Mouse (Mus musculus) MEL (cell line): ENCODE results near the gene Rapgef4. TPM values are rescaled to one million over a fixed set of nuclear protein-coding genes. Genes with fewer than 3 reads are reported as not detected.

Source experiments
- DNase-seq: peaks from one replicate; pipeline ENCODE4 v3.0.0; 2011; ENCODE audit warnings: low read depth, low spot score
- H3K27ac ChIP-seq: 2 replicates; pipeline ENCODE4 v1.5.1; 2012; ENCODE audit warnings: low read depth, mild to moderate bottlenecking, control low read depth, low read length, moderate library complexity; ENCODE audit not compliant: control insufficient read depth
- H3K27me3 ChIP-seq, 2 experiments: fragments of 150-350 bp in 1 of 2; sonication (generic) in 1 of 2; 2 replicates each; pipeline ENCODE4 v1.6.1; 2012; ENCODE audit warnings: low read length in 2 of 2, mild to moderate bottlenecking in 2 of 2, improper control_type of control experiment in 1 of 2, moderate library complexity in 1 of 2; ENCODE audit not compliant: insufficient read depth in 2 of 2, control insufficient read depth in 1 of 2
- H3K36me3 ChIP-seq, 2 experiments: 2 replicates each; pipeline ENCODE4 v1.6.1; 2012 to 2014; ENCODE audit warnings: low read length in 2 of 2, improper control_type of control experiment in 1 of 2, inconsistent platforms in 1 of 2, mild to moderate bottlenecking in 1 of 2; ENCODE audit not compliant: insufficient read depth in 2 of 2, control insufficient read depth in 1 of 2
- H3K4me1 ChIP-seq, 2 experiments: fragments of 150-350 bp in 1 of 2; sonication (generic) in 1 of 2; 2 replicates each; pipeline ENCODE4 v1.6.1; 2012; ENCODE audit warnings: low read length in 2 of 2, improper control_type of control experiment in 1 of 2, mild to moderate bottlenecking in 1 of 2; ENCODE audit not compliant: insufficient read depth in 2 of 2, control insufficient read depth in 1 of 2
- H3K4me3 ChIP-seq, 2 experiments: fragments of 150-350 bp in 1 of 2; sonication (generic) in 1 of 2; 2 replicates each; pipeline ENCODE4 v1.5.1; 2012; ENCODE audit warnings: low read depth in 2 of 2, low read length in 2 of 2, mild to moderate bottlenecking in 2 of 2, moderate library complexity in 2 of 2, control low read depth in 1 of 2, improper control_type of control experiment in 1 of 2; ENCODE audit not compliant: control insufficient read depth in 1 of 2, insufficient read depth in 1 of 2
- H3K79me2 ChIP-seq: 2 replicates; pipeline ENCODE4 v1.6.1; 2012; ENCODE audit warnings: mild to moderate bottlenecking, low read length, moderate library complexity; ENCODE audit not compliant: control insufficient read depth, poor library complexity, insufficient read depth
- H3K9ac ChIP-seq: 2 replicates; pipeline ENCODE4 v1.6.1; 2012; ENCODE audit warnings: low read depth, mild to moderate bottlenecking, control low read depth, low read length, moderate library complexity; ENCODE audit not compliant: control insufficient read depth, poor library complexity, severe bottlenecking
- H3K9me3 ChIP-seq: fragments of 150-350 bp; sonication (generic); replicated peaks from 2 replicates; pipeline ENCODE4 v1.6.1; 2012; ENCODE audit warnings: mild to moderate bottlenecking, low read length, improper control_type of control experiment, moderate library complexity; ENCODE audit not compliant: insufficient read depth
- BHLHE40 ChIP-seq: IDR thresholded peaks from 2 replicates; pipeline ENCODE4 v1.6.1; 2012; ENCODE audit warnings: low read depth, mild to moderate bottlenecking, inconsistent platforms, low read length, improper control_type of control experiment, borderline replicate concordance
- CHD1 ChIP-seq: IDR thresholded peaks from 2 replicates; pipeline ENCODE4 v1.6.1; 2012; ENCODE audit warnings: low read depth, mild to moderate bottlenecking, inconsistent platforms, low read length, improper control_type of control experiment
- CTCF ChIP-seq, 3 experiments: IDR thresholded peaks in 2 of 3; conservative IDR thresholded peaks in 1 of 3; 2 replicates each; pipeline ENCODE4 v1.5.1; 2011 to 2012; ENCODE audit warnings: low read length in 3 of 3, low read depth in 2 of 3, mild to moderate bottlenecking in 2 of 3, improper control_type of control experiment in 1 of 3, inconsistent platforms in 1 of 3, mixed read lengths in 1 of 3, moderate library complexity in 1 of 3; ENCODE audit not compliant: control insufficient read depth in 1 of 3, insufficient read depth in 1 of 3, poor library complexity in 1 of 3, severe bottlenecking in 1 of 3
- ELF1 ChIP-seq: IDR thresholded peaks from 2 replicates; pipeline ENCODE4 v1.6.1; 2014; ENCODE audit warnings: low read depth, mild to moderate bottlenecking, inconsistent platforms, low read length, improper control_type of control experiment, moderate library complexity
- ETS1 ChIP-seq: IDR thresholded peaks from 2 replicates; pipeline ENCODE4 v1.6.1; 2012; ENCODE audit warnings: low read depth, mild to moderate bottlenecking, inconsistent platforms, low read length, improper control_type of control experiment, moderate library complexity
- GABPA ChIP-seq: IDR thresholded peaks from 2 replicates; pipeline ENCODE4 v1.6.1; 2012; ENCODE audit warnings: low read depth, mild to moderate bottlenecking, inconsistent platforms, low read length, improper control_type of control experiment, moderate library complexity
- GATA1 ChIP-seq: IDR thresholded peaks from 2 replicates; pipeline ENCODE4 v1.6.1; 2011; ENCODE audit warnings: low read depth, low read length, improper control_type of control experiment
- HCFC1 ChIP-seq: IDR thresholded peaks from 2 replicates; pipeline ENCODE4 v1.6.1; 2012; ENCODE audit warnings: low read depth, mild to moderate bottlenecking, inconsistent platforms, low read length, improper control_type of control experiment, moderate library complexity
- MAFK ChIP-seq: IDR thresholded peaks from 2 replicates; pipeline ENCODE4 v1.6.1; 2011; ENCODE audit warnings: low read depth, mild to moderate bottlenecking, low read length, improper control_type of control experiment, borderline replicate concordance
- MYC ChIP-seq: IDR thresholded peaks from 2 replicates; pipeline ENCODE4 v1.6.1; 2011; ENCODE audit warnings: low read depth, mild to moderate bottlenecking, low read length, improper control_type of control experiment, moderate library complexity
- NELFE ChIP-seq: IDR thresholded peaks from 2 replicates; pipeline ENCODE4 v1.6.1; 2011; ENCODE audit warnings: low read depth, low read length, improper control_type of control experiment
- NRF1 ChIP-seq: IDR thresholded peaks from 2 replicates; pipeline ENCODE4 v1.6.1; 2014; ENCODE audit warnings: low read depth, mild to moderate bottlenecking, inconsistent platforms, low read length, improper control_type of control experiment, moderate library complexity; ENCODE audit not compliant: poor library complexity, insufficient read depth, severe bottlenecking
- POLR2AphosphoS2 ChIP-seq: IDR thresholded peaks from 2 replicates; pipeline ENCODE4 v1.6.1; 2011; ENCODE audit warnings: low read length, improper control_type of control experiment
- POLR2AphosphoS5 ChIP-seq: IDR thresholded peaks from 2 replicates; pipeline ENCODE4 v1.6.1; 2012; ENCODE audit warnings: low read depth, borderline replicate concordance, mild to moderate bottlenecking, inconsistent platforms, low read length, moderate library complexity, mixed read lengths
- RAD21 ChIP-seq: IDR thresholded peaks from 2 replicates; pipeline ENCODE4 v1.6.1; 2011; ENCODE audit warnings: mild to moderate bottlenecking, low read depth, low read length, improper control_type of control experiment
- SIN3A ChIP-seq: IDR thresholded peaks from 2 replicates; pipeline ENCODE4 v1.6.1; 2012; ENCODE audit warnings: low read length, improper control_type of control experiment, inconsistent platforms
- SMC3 ChIP-seq: IDR thresholded peaks from 2 replicates; pipeline ENCODE4 v1.6.1; 2011; ENCODE audit warnings: low read depth, low read length, improper control_type of control experiment
- TCF12 ChIP-seq: IDR thresholded peaks from 2 replicates; pipeline ENCODE4 v1.6.1; 2014; ENCODE audit warnings: low read depth, mild to moderate bottlenecking, inconsistent platforms, low read length, improper control_type of control experiment, moderate library complexity
- UBTF ChIP-seq: IDR thresholded peaks from 2 replicates; pipeline ENCODE4 v1.6.1; 2012; ENCODE audit warnings: low read depth, mild to moderate bottlenecking, inconsistent platforms, low read length, improper control_type of control experiment, moderate library complexity, borderline replicate concordance; ENCODE audit not compliant: insufficient read depth
- USF1 ChIP-seq: IDR thresholded peaks from 2 replicates; pipeline ENCODE4 v1.6.1; 2014; ENCODE audit warnings: low read depth, mild to moderate bottlenecking, inconsistent platforms, low read length, improper control_type of control experiment, moderate library complexity
- ZC3H11A ChIP-seq: IDR thresholded peaks from 2 replicates; pipeline ENCODE4 v1.6.1; 2012; ENCODE audit warnings: low read depth, mild to moderate bottlenecking, inconsistent platforms, low read length, improper control_type of control experiment
- ZKSCAN1 ChIP-seq: IDR thresholded peaks from 2 replicates; pipeline ENCODE4 v1.6.1; 2012; ENCODE audit warnings: low read depth, mild to moderate bottlenecking, inconsistent platforms, low read length, improper control_type of control experiment, moderate library complexity
- ZMIZ1 ChIP-seq: IDR thresholded peaks from 2 replicates; pipeline ENCODE4 v1.6.1; 2012; ENCODE audit warnings: low read depth, mild to moderate bottlenecking, inconsistent platforms, low read length, improper control_type of control experiment, moderate library complexity
- ZNF384 ChIP-seq: IDR thresholded peaks from 2 replicates; pipeline ENCODE4 v1.6.1; 2012; ENCODE audit warnings: low read depth, mild to moderate bottlenecking, inconsistent platforms, low read length, improper control_type of control experiment
- polyA plus RNA-seq, 2 experiments: library from polyadenylated mRNA; stranded (reverse) in 1 of 2; unstranded in 1 of 2; fragments of >175 nt in 1 of 2; fragments of >200 nt in 1 of 2; gene quantifications; 2 replicates each; pipeline versions ENCODE4 v1.2.1 to v1.2.4; 2012; ENCODE audit warnings: low replicate concordance in 2 of 2, low read depth in 1 of 2; ENCODE audit not compliant: insufficient read length in 2 of 2, insufficient read depth in 1 of 2, missing spikeins in 1 of 2
- total RNA-seq: library from RNA; depleted of rRNA; stranded (reverse); fragments of 300-350 nt; gene quantifications from 2 replicates; pipeline ENCODE4 v1.2.3, GENCODE M21; 2012

Gene Rapgef4
- total and polyA plus RNA-seq, 3 experiments: not detected

DNA sequence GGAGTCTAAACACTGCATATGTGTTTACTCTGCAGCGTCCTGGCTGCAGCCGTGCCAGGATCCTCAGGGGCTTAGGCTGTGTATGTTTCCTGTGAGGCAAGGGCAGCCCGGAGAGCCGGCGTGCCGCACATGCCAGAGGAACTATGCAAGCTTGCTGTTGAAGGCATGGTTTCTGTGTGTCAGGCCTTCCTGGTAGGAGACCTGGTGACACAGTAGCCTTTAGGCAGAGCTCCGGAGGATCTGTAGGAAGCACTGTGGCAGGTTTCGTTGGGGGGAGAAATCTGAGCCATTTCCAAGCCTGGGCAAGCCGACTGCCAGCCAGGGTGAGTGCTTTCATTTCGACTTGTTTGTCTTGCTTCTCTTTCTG, 316.7 kb downstream of the Rapgef4 start:
- no peak for DNase-seq
- Histone ChIP-seq H3K9me3 (no peaks in the 10 kb centered on the region), H3K9ac (no peak overlapping the region), H3K27me3 (no peaks in the 10 kb centered on the region), H3K27ac (no peak overlapping the region), H3K4me1 (no peaks in the 10 kb centered on the region), H3K36me3 (no peaks in the 10 kb centered on the region)
- TF ChIP-seq POLR2AphosphoS5: no peak
- TF ChIP-seq MYC: no peak
- no peak for TF ChIP-seq NRF1
- TF ChIP-seq, all 39 proteins: peak for 0
- Histone ChIP-seq H3K4me3 (no peak overlapping the region), H3K79me2 (no peaks in the 10 kb centered on the region)

DNA sequence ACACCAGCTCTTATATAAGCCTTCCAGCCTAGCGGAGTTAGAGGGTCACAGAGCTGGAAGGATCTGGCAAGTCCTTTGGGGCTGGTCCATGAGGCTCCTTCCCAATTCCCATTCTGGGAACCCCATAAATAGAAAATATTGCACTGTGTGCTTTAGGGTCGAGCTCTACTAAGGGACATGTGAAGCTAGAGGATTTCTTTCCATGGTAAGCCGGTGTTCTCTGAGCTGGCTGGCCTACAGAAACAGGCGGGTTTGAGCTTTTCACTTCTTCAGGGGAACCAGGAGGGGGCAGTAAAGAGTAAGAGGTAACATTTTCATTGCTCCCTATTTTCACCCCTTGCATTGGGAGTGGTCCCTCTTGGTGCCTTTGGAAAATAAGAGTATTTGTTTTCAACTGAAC, 317.4 kb downstream of the Rapgef4 start:
- Histone ChIP-seq H3K36me3 (no peaks in the 10 kb centered on the region), H3K79me2 (no peaks in the 10 kb centered on the region), H3K4me1 (no peaks in the 10 kb centered on the region), H3K9ac (no peak overlapping the region), H3K27ac (no peak overlapping the region), H3K9me3 (no peaks in the 10 kb centered on the region), H3K27me3 (no peaks in the 10 kb centered on the region), H3K4me3 (no peak overlapping the region)
- peak; percentile 44 for DNase-seq
- TF ChIP-seq ELF1 (no peak), ETS1 (no peak), HCFC1 (no peak), USF1 (no peak), GABPA (no peak), GATA1 (no peak), ZKSCAN1 (no peak), POLR2AphosphoS5 (no peak), ZC3H11A (peak; percentile 14; the same call in 1 of the 2 replicates), SIN3A (no peak), CTCF (IDR thresholded peaks at IDR 0.05 in 2 of 3, conservative IDR thresholded peaks at IDR 0.05 in 1 of 3; ENCODE audit: control insufficient read depth in 1 of 3, insufficient read depth in 1 of 3, low read depth in 2 of 3, low read length in 3 of 3, poor library complexity in 1 of 3, severe bottlenecking in 1 of 3) (peak; percentile 47 to 84 (median 72)), RAD21 (peak; percentile 63), ZMIZ1 (no peak), BHLHE40 (no peak), SMC3 (peak; percentile 63), POLR2AphosphoS2 (no peak), MYC (no peak), UBTF (no peak), NELFE (no peak), CHD1 (no peak), ZNF384 (no peak), TCF12 (no peak), MAFK (no peak), NRF1 (no peak)
